Mouse (Mus musculus) left cerebral cortex, postnatal 25 days (tissue): Measurements from ENCODE around the gene Col1a1. TPM values are rescaled to one million over a fixed set of nuclear protein-coding genes. Genes with fewer than 3 reads are reported as not detected.
"Not testable (repeated sequence)": the region's sequence is repeated elsewhere in the genome, so short reads cannot be mapped to it uniquely, and the experiment has no call there.

Experiments used
- DNase-seq, 2 experiments: peaks; one replicate each; pipeline ENCODE4 v3.0.0; 2022; ENCODE audit warnings: low spot score in 2 of 2, mixed read lengths in 1 of 2
- intact Hi-C: fragments of 180-260 bp; cut with DNase I; formaldehyde crosslinking; loops from one replicate; pipeline ENCODE4 v1.15.1; 2025
- total RNA-seq, 2 experiments: library from RNA; stranded (reverse); gene quantifications; 2 replicates each; pipeline ENCODE4 v1.2.3; 2021

The Col1a1 gene
- total RNA-seq, 2 experiments from 2014 or later, result 22.8 to 31.9 TPM

GRCm38 (mm10) chr11:94936851-94937295 lies 849 bp downstream of the Col1a1 start:
- DNase-seq, result peak; percentile 85 to 90
- intact Hi-C loops, result loop anchor here (1.0 to 5.0 kb wide), 5 partner anchors 71 to 206 kb away; partner anchors contain the start of gene Pdk2

- intact Hi-C loops, result loop anchor here (1.0 to 5.0 kb wide), 5 partner anchors 71 to 207 kb away; partner anchors contain the start of gene Pdk2
- peak; percentile 57 to 88 for DNase-seq
These were observed 1.3 kb downstream of the Col1a1 start for GRCm38 (mm10) chr11:94937335-94937781.

- no peak for DNase-seq
- intact Hi-C loops, result loop anchor here (1.0 to 5.0 kb wide), 6 partner anchors 71 to 207 kb away; partner anchors contain the start of gene Pdk2
These were observed 1.8 kb downstream of the Col1a1 start for GRCm38 (mm10) chr11:94937787-94938186.

- DNase-seq, result no peak
- intact Hi-C loops, result loop anchor here (2.0 to 5.0 kb wide), 2 partner anchors 104 to 167 kb away; partner anchors contain the start of gene Pdk2
These were observed 2.3 kb downstream of the Col1a1 start for GRCm38 (mm10) chr11:94938296-94938695.

- peak; percentile 67 to 70 for DNase-seq
- intact Hi-C loops, result loop anchor here (1.0 to 5.0 kb wide), 3 partner anchors 31 to 166 kb away; partner anchors contain the start of gene Pdk2
These were observed 3.3 kb downstream of the Col1a1 start for GRCm38 (mm10) chr11:94939280-94939679.

GRCm38 (mm10) chr11:94941121-94941520 lies 5.1 kb downstream of the Col1a1 start:
- intact Hi-C loops, result no loop called here
- DNase-seq, result no peak

- no peak for DNase-seq
- intact Hi-C loops, result no loop called here
These were observed 5.8 kb downstream of the Col1a1 start for GRCm38 (mm10) chr11:94941776-94942175.

GRCm38 (mm10) chr11:94942282-94943023 lies 6.4 kb downstream of the Col1a1 start:
- intact Hi-C loops, result no loop called here
- DNase-seq, result peak in 1 of 2 experiments; percentile 48

- no peak for DNase-seq
- intact Hi-C loops, result no loop called here
These were observed 7.0 kb downstream of the Col1a1 start for GRCm38 (mm10) chr11:94943054-94943453.

GRCm38 (mm10) chr11:94944295-94944694 lies 8.3 kb downstream of the Col1a1 start:
- DNase-seq, result no peak
- intact Hi-C loops, result no loop called here

- no peak for DNase-seq
- intact Hi-C loops, result no loop called here
These were observed 9.2 kb downstream of the Col1a1 start for GRCm38 (mm10) chr11:94945236-94945635.

- DNase-seq, result no peak
- intact Hi-C loops, result no loop called here
These were observed 16.1 kb downstream of the Col1a1 start for GRCm38 (mm10) chr11:94952169-94952568.

GRCm38 (mm10) chr11:94955103-94955502 lies 19.1 kb downstream of the Col1a1 start:
- intact Hi-C loops, result no loop called here
- no peak for DNase-seq

GRCm38 (mm10) chr11:94957693-94958064 lies 21.7 kb downstream of the Col1a1 start:
- DNase-seq, result no peak
- intact Hi-C loops, result no loop called here

- peak; percentile 10 to 38 for DNase-seq
- intact Hi-C loops, result no loop called here
These were observed 22.2 kb downstream of the Col1a1 start for GRCm38 (mm10) chr11:94958065-94958858.

GRCm38 (mm10) chr11:94962534-94963101 lies 26.6 kb downstream of the Col1a1 start:
- intact Hi-C loops, result loop anchor here (10.0 kb wide), 1 partner anchor 228 kb away; no protein-coding TSS in a partner anchor
- no peak for DNase-seq

GRCm38 (mm10) chr11:94967419-94967818 lies 31.4 kb downstream of the Col1a1 start, which contains the start of gene Hils1:
Hils1 (plus strand) TSS chr11:94967593.
- intact Hi-C loops, result loop anchor here (10.0 kb wide), 1 partner anchor 233 kb away; no protein-coding TSS in a partner anchor
- DNase-seq, result no peak

GRCm38 (mm10) chr11:94968187-94968586 lies 32.2 kb downstream of the Col1a1 start:
- no peak for DNase-seq
- intact Hi-C loops, result loop anchor here (10.0 kb wide), 1 partner anchor 233 kb away; no protein-coding TSS in a partner anchor

GRCm38 (mm10) chr11:94969709-94970108 lies 33.7 kb downstream of the Col1a1 start:
- intact Hi-C loops, result loop anchor here (1.0 to 10.0 kb wide), 2 partner anchors 30 to 235 kb away; no protein-coding TSS in a partner anchor

More at GRCm38 (mm10) chr11:94969709-94970108, 33.7 kb downstream of the Col1a1 start:
- not testable (repeated sequence) for DNase-seq
